Mouse (Mus musculus): ENCODE measurements around the gene Pgm2.

- TF ChIP-seq CTCF (conservative IDR thresholded peaks at IDR 0.05; ENCODE audit: insufficient read depth, insufficient read length, low read depth, low read length) (no peak), POLR2A (IDR thresholded peaks at IDR 0.05; ENCODE audit: low read depth, low read length) (no peak)
Observed at GRCm38 (mm10) chr5:64159781-64160704, 67.3 kb downstream of the Pgm2 start.
